Mouse (Mus musculus): Measurements from ENCODE around the gene Cyp1a1. TPM values are rescaled to one million over a fixed set of nuclear protein-coding genes. Genes with fewer than 3 reads are reported as not detected.

The Cyp1a1 gene
- total RNA-seq, 4 experiments from 2014 or later = 0.12 to 0.36 (median 0.32) TPM; not detected in 1

Other genes with a start within 250 kb of the Cyp1a1 start
- 10 to 100 TPM; 16.1 to 26.1 (median 23.2) TPM for gene Ppcdc, start 247.8 kb upstream of the Cyp1a1 start, total RNA-seq (2022)
- gene Scamp5, start 219.9 kb upstream of the Cyp1a1 start, total RNA-seq (2022) = 100 to 1,000 TPM; 361 to 395 (median 373) TPM
- 10 to 100 TPM in 3 of 4 experiments, 1 to 10 TPM in 1; 9.1 to 11.8 (median 10.3) TPM for gene Rpp25, start 183.9 kb upstream of the Cyp1a1 start, total RNA-seq (2022)
- gene Cox5a, start 166.7 kb upstream of the Cyp1a1 start, total RNA-seq (2022) = 100 to 1,000 TPM; 345 to 380 (median 364) TPM
- 10 to 100 TPM; 16.0 to 23.5 (median 20.0) TPM for gene Fam219b, start 150.4 kb upstream of the Cyp1a1 start, total RNA-seq (2022)
- 10 to 100 TPM; 68.8 to 80.6 (median 77.5) TPM for gene Mpi, start 135.2 kb upstream of the Cyp1a1 start, total RNA-seq (2022)
- 10 to 100 TPM; 26.5 to 35.2 (median 31.9) TPM for gene Scamp2, start 127.0 kb upstream of the Cyp1a1 start, total RNA-seq (2022)
- 10 to 100 TPM; 29.9 to 40.1 (median 37.8) TPM for gene Ulk3, start 98.5 kb upstream of the Cyp1a1 start, total RNA-seq (2022)
- gene Cplx3, start 81.6 kb upstream of the Cyp1a1 start, total RNA-seq (2022) = 1 to 10 TPM; 3.5 to 6.1 (median 4.1) TPM
- gene Lman1l, start 67.2 kb upstream of the Cyp1a1 start, total RNA-seq (2022) = not detected
- gene Csk, start 34.3 kb upstream of the Cyp1a1 start, total RNA-seq (2022) = 10 to 100 TPM; 38.4 to 46.7 (median 43.0) TPM
- not detected for gene Cyp1a2, start 4.2 kb upstream of the Cyp1a1 start, total RNA-seq (2022)
- 10 to 100 TPM; 14.0 to 23.7 (median 14.6) TPM for gene Edc3, start 20.6 kb downstream of the Cyp1a1 start, total RNA-seq (2022)
- 100 to 1,000 TPM in 1 of 4 experiments, 10 to 100 TPM in 3; 72.0 to 102 (median 84.5) TPM for gene Clk3, start 77.9 kb downstream of the Cyp1a1 start, total RNA-seq (2022)
- gene Arid3b, start 148.9 kb downstream of the Cyp1a1 start, total RNA-seq (2022) = 10 to 100 TPM in 1 of 4 experiments, 1 to 10 TPM in 3; 7.5 to 11.5 (median 7.7) TPM
- gene Ubl7, start 223.1 kb downstream of the Cyp1a1 start, total RNA-seq (2022) = 100 to 1,000 TPM in 2 of 4 experiments, 10 to 100 TPM in 2; 94.6 to 102 (median 98.2) TPM

All from layer of hippocampus, adult 8-10 months (tissue).